Mouse (Mus musculus) myocyte (in vitro differentiated cells): ENCODE results near the gene Lemd1.

ENCODE experiments used
- CEBPB ChIP-seq: IDR thresholded peaks from 2 replicates; pipeline ENCODE4 v1.6.1; 2011; ENCODE audit warnings: mild to moderate bottlenecking, moderate library complexity; ENCODE audit not compliant: poor library complexity, insufficient read depth, severe bottlenecking
- E2F4 ChIP-seq: IDR thresholded peaks from one replicate; pipeline ENCODE4 v1.6.1; 2011; ENCODE audit warnings: mild to moderate bottlenecking, control low read depth, moderate library complexity; ENCODE audit not compliant: insufficient read depth
- POLR2A ChIP-seq: IDR thresholded peaks from one replicate; pipeline ENCODE4 v1.6.1; 2011; ENCODE audit warnings: low read depth, mild to moderate bottlenecking, control low read depth, moderate library complexity; ENCODE audit not compliant: insufficient read length
- SRF ChIP-seq: IDR thresholded peaks from one replicate; pipeline ENCODE4 v1.6.1; 2011; ENCODE audit warnings: low read depth; ENCODE audit not compliant: control insufficient read depth, insufficient read length
- USF1 ChIP-seq: IDR thresholded peaks from one replicate; pipeline ENCODE4 v1.6.1; 2011; ENCODE audit warnings: low read depth, mild to moderate bottlenecking, control low read depth, moderate library complexity

GRCm38 (mm10) chr1:132298425-132298800 is 107.2 kb downstream of the Lemd1 start, which contains the start of gene Klhdc8a:
- TF ChIP-seq POLR2A: peak; percentile 71
- TF ChIP-seq USF1: no peak
- TF ChIP-seq CEBPB: no peak
- no peak for TF ChIP-seq E2F4
- no peak for TF ChIP-seq SRF
